Mouse (Mus musculus): ENCODE measurements around the gene Plp2. TPM values are rescaled to one million over a fixed set of nuclear protein-coding genes. Genes with fewer than 3 reads are reported as not detected.

The Plp2 gene
- polyA plus RNA-seq, 1 experiment = 305 TPM

- Histone ChIP-seq H3K27ac (ENCODE audit: insufficient read depth, low read length) (no peak overlapping the region), H3K4me1 (ENCODE audit: control insufficient read depth, insufficient read depth, low read length) (no peaks in the 10 kb centered on the region), H3K4me3 (ENCODE audit: insufficient read depth, low read length) (no peak overlapping the region)
- TF ChIP-seq CTCF (IDR thresholded peaks at IDR 0.05; ENCODE audit: borderline replicate concordance, insufficient read depth, low read length) (no peak), POLR2A (IDR thresholded peaks at IDR 0.05; ENCODE audit: low read depth, low read length) (no peak)
Observed at GRCm38 (mm10) chrX:7680057-7680412, 8.8 kb upstream of the Plp2 start.

GRCm38 (mm10) chrX:7679405-7680056, 8.3 kb upstream of the Plp2 start:
- H3K27ac ChIP-seq (ENCODE audit: insufficient read depth, low read length) = no peak overlapping the region
- H3K4me1 ChIP-seq (ENCODE audit: control insufficient read depth, insufficient read depth, low read length) = no peaks in the 10 kb centered on the region
- peak; percentile 31; the same call in 1 of the 2 replicates for TF ChIP-seq CTCF (IDR thresholded peaks at IDR 0.05; ENCODE audit: borderline replicate concordance, insufficient read depth, low read length)
- peak; percentile 64; the same call in 1 of the 2 replicates for TF ChIP-seq POLR2A (IDR thresholded peaks at IDR 0.05; ENCODE audit: low read depth, low read length)
- H3K4me3 ChIP-seq (ENCODE audit: insufficient read depth, low read length) = peak overlapping the region; percentile 13; the same call in 1 of the 2 replicates

GRCm38 (mm10) chrX:7678986-7679385, 7.8 kb upstream of the Plp2 start:
- no peaks in the 10 kb centered on the region for H3K4me1 ChIP-seq (ENCODE audit: control insufficient read depth, insufficient read depth, low read length)
- no peak overlapping the region for H3K4me3 ChIP-seq (ENCODE audit: insufficient read depth, low read length)
- TF ChIP-seq POLR2A (IDR thresholded peaks at IDR 0.05; ENCODE audit: low read depth, low read length) (no peak), CTCF (IDR thresholded peaks at IDR 0.05; ENCODE audit: borderline replicate concordance, insufficient read depth, low read length) (no peak)
- H3K27ac ChIP-seq (ENCODE audit: insufficient read depth, low read length) = no peak overlapping the region

GRCm38 (mm10) chrX:7675001-7675380, 3.8 kb upstream of the Plp2 start:
- TF ChIP-seq CTCF (IDR thresholded peaks at IDR 0.05; ENCODE audit: borderline replicate concordance, insufficient read depth, low read length) (no peak), POLR2A (IDR thresholded peaks at IDR 0.05; ENCODE audit: low read depth, low read length) (no peak)
- Histone ChIP-seq H3K27ac (ENCODE audit: insufficient read depth, low read length) (no peak overlapping the region), H3K4me3 (ENCODE audit: insufficient read depth, low read length) (no peak overlapping the region), H3K4me1 (ENCODE audit: control insufficient read depth, insufficient read depth, low read length) (no peaks in the 10 kb centered on the region; the same call in 1 of the 2 replicates)

- Histone ChIP-seq H3K27ac (ENCODE audit: insufficient read depth, low read length) (peak overlapping the region; percentile 73), H3K4me1 (ENCODE audit: control insufficient read depth, insufficient read depth, low read length) (no peaks in the 10 kb centered on the region; the same call in 1 of the 2 replicates), H3K4me3 (ENCODE audit: insufficient read depth, low read length) (no peak overlapping the region)
- TF ChIP-seq CTCF (IDR thresholded peaks at IDR 0.05; ENCODE audit: borderline replicate concordance, insufficient read depth, low read length) (no peak), POLR2A (IDR thresholded peaks at IDR 0.05; ENCODE audit: low read depth, low read length) (no peak)
Observed at GRCm38 (mm10) chrX:7674284-7675000, 3.3 kb upstream of the Plp2 start.

- peaks cover 2% of the 10 kb centered on the region for H3K4me1 ChIP-seq (ENCODE audit: control insufficient read depth, insufficient read depth, low read length)
- peak overlapping the region; percentile 73 for H3K27ac ChIP-seq (ENCODE audit: insufficient read depth, low read length)
- peak; percentile 21; the same call in 1 of the 2 replicates for TF ChIP-seq POLR2A (IDR thresholded peaks at IDR 0.05; ENCODE audit: low read depth, low read length)
- no peak for TF ChIP-seq CTCF (IDR thresholded peaks at IDR 0.05; ENCODE audit: borderline replicate concordance, insufficient read depth, low read length)
- no peak overlapping the region for H3K4me3 ChIP-seq (ENCODE audit: insufficient read depth, low read length)
Observed at GRCm38 (mm10) chrX:7673578-7674281, 2.5 kb upstream of the Plp2 start.

GRCm38 (mm10) chrX:7672739-7673138, 1.5 kb upstream of the Plp2 start:
- TF ChIP-seq POLR2A (IDR thresholded peaks at IDR 0.05; ENCODE audit: low read depth, low read length) (no peak), CTCF (IDR thresholded peaks at IDR 0.05; ENCODE audit: borderline replicate concordance, insufficient read depth, low read length) (no peak)

GRCm38 (mm10) chrX:7670390-7670881, 754 bp downstream of the Plp2 start:
- peak overlapping the region; percentile 86 for H3K27ac ChIP-seq (ENCODE audit: insufficient read depth, low read length)
- no peak for TF ChIP-seq CTCF (IDR thresholded peaks at IDR 0.05; ENCODE audit: borderline replicate concordance, insufficient read depth, low read length)
- TF ChIP-seq POLR2A (IDR thresholded peaks at IDR 0.05; ENCODE audit: low read depth, low read length) = no peak
- H3K4me3 ChIP-seq (ENCODE audit: insufficient read depth, low read length) = peak overlapping the region; percentile 63
- peaks cover 2% of the 10 kb centered on the region for H3K4me1 ChIP-seq (ENCODE audit: control insufficient read depth, insufficient read depth, low read length)

More at GRCm38 (mm10) chrX:7672739-7673138, 1.5 kb upstream of the Plp2 start:
- Histone ChIP-seq H3K4me1 (ENCODE audit: control insufficient read depth, insufficient read depth, low read length) (peaks cover 2% of the 10 kb centered on the region), H3K4me3 (ENCODE audit: insufficient read depth, low read length) (no peak overlapping the region), H3K27ac (ENCODE audit: insufficient read depth, low read length) (no peak overlapping the region)

- Histone ChIP-seq H3K27ac (ENCODE audit: insufficient read depth, low read length) (no peak overlapping the region), H3K4me1 (ENCODE audit: control insufficient read depth, insufficient read depth, low read length) (peaks cover 2% of the 10 kb centered on the region; the same call in 1 of the 2 replicates), H3K4me3 (ENCODE audit: insufficient read depth, low read length) (no peak overlapping the region)
- TF ChIP-seq POLR2A (IDR thresholded peaks at IDR 0.05; ENCODE audit: low read depth, low read length) (no peak), CTCF (IDR thresholded peaks at IDR 0.05; ENCODE audit: borderline replicate concordance, insufficient read depth, low read length) (no peak)
Observed at GRCm38 (mm10) chrX:7665739-7666502, 5.3 kb downstream of the Plp2 start.
